Mouse (Mus musculus) kidney, postnatal 14 days (tissue): ENCODE measurements around the gene Fam69a.

Source experiments
- DNase-seq: peaks from one replicate; pipeline ENCODE4 v3.0.0; 2022; ENCODE audit warnings: mixed read lengths

The Fam69a gene

GRCm38 (mm10) chr5:107900206-107901013 lies 86.5 kb downstream of the Fam69a start, which contains the start of gene Rpl5:
Gene Rpl5, plus strand, starts transcription at chr5:107900502.
- DNase-seq: peak; percentile 96

- DNase-seq: no peak
Observed at GRCm38 (mm10) chr5:107896265-107896664, 90.6 kb downstream of the Fam69a start.

GRCm38 (mm10) chr5:107894676-107895075 lies 92.2 kb downstream of the Fam69a start:
- DNase-seq: no peak

- DNase-seq: peak; percentile 24
Observed at GRCm38 (mm10) chr5:107891515-107891914, 95.4 kb downstream of the Fam69a start.

DNA sequence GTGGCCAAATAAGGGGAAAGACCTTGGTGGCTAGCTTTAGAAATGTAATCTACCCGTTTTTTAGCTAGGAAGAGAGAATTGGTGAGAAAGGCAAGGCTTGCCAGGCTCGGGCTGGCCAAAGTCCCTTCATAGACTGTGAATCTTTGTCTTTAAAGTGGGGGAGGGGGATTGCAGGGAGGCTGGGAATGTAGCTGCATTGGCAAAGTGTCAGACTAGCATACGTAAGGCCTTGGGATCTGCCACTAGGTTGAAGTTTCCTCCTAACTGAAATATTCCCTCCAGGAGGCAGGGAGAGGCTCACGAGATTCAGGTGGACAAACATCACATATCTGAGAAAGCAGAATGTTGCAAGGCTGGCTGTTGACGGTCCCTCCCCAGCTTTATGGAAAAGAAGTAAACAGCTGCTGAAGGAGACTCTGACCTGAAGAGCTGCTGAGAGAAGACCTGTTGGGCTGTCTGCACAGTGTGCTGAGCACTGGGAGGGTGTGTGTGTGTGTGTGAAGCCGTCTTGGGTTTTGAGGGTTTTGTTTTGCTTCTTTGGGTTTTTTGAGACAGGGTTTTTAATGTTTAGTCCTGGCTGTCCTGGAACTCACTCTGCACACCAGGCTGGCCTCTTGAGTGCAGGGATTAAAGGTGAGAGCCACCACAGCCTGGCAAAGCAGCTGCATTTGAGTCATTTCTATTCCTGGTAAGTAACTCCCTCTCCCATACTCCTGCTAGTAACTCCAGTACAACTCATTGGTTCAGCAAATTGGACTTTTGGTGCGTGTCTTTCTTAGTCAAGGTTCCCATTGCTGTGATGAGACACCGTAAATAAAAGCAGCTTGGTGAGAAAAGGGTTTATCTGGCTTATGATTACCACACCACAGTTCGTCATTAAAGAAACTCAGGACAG lies 96.6 kb downstream of the Fam69a start:
- peak; percentile 82 for DNase-seq

DNA sequence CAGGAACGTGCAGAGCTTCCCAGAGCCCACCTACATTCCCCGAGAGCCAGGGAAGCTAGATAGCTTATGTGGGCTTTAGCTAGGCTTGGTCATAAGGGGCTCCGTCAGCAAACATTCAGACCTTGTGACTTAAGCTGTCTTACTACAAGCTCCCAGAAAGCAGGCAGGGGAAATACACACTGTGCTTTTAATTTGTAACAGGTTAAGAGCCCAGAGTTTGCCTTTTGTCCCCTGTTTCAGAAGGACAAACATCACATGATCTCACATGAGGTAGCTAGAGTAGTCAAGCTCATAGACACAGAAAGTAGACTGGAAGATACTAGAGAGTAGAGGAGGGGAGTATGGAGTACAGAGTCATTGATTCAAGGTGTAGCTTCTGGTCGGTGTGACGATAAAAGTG lies 106.2 kb downstream of the Fam69a start:
- peak; percentile 74 for DNase-seq

- no peak for DNase-seq
Observed at GRCm38 (mm10) chr5:107877053-107877452, 109.8 kb downstream of the Fam69a start.

DNA sequence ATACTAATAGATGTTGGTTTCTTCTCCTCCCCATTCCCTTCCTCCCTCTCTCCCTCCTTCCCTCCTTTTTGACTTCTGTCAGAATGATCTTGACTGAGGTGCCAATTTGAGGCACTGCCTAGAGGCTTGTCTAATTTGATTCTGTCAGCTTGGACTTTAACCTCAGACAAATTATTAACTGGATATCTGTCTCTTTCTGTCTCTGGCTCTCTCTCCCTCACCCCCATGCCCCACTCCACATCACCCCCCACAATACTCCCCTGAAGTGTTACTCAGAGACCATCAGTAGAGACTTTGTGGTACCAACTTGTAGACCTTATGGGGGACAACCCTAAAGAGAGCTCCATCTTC lies 111.6 kb downstream of the Fam69a start:
- peak; percentile 33 for DNase-seq

GRCm38 (mm10) chr5:107874561-107875260 lies 112.2 kb downstream of the Fam69a start, which contains the start of gene Evi5:
Gene Evi5, minus strand, starts transcription at chr5:107875107.
- DNase-seq: peak; percentile 21

DNA sequence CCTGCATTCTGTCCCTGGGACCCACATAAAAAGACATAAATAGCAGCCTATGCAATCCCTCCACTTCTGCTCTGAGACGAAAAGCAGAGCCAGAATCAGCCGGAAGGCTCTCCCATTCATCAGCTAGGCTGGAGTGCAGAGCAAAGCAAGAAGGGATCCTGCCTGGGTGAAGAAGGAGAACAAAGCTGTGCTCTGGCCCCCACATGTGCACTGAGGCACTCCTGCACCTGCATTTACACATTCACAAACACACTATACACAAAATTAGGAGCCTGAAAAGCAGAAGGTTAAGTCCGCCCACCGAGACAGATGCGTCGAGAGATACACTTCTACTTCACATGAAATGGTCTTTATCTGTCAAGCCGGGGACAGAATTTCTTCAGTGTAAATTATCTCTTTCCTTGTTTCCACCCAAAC lies 113.0 kb downstream of the Fam69a start:
- no peak for DNase-seq

DNA sequence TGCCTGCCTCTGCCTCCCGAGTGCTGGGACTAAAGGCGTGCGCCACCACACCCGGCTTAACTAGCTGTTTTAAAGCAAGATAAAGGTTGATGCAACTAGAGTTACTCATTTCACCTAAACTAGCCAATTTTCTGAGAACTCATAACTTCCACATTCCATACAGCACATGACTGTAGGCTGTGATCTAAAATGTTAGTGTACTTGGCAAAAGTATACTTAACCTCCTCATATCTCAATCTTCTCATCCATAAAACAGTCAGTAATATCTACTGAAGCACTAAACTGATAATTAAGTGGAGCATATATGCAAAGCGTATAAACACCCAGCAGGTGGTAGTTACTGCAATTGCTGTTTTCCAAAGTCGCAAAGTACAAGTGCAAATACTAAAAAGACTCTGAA lies 113.6 kb downstream of the Fam69a start:
- DNase-seq: no peak

GRCm38 (mm10) chr5:107869701-107870100 lies 117.2 kb downstream of the Fam69a start:
- no peak for DNase-seq

- peak; percentile 97 for DNase-seq
Observed at GRCm38 (mm10) chr5:107868905-107869424, 117.9 kb downstream of the Fam69a start.

DNA sequence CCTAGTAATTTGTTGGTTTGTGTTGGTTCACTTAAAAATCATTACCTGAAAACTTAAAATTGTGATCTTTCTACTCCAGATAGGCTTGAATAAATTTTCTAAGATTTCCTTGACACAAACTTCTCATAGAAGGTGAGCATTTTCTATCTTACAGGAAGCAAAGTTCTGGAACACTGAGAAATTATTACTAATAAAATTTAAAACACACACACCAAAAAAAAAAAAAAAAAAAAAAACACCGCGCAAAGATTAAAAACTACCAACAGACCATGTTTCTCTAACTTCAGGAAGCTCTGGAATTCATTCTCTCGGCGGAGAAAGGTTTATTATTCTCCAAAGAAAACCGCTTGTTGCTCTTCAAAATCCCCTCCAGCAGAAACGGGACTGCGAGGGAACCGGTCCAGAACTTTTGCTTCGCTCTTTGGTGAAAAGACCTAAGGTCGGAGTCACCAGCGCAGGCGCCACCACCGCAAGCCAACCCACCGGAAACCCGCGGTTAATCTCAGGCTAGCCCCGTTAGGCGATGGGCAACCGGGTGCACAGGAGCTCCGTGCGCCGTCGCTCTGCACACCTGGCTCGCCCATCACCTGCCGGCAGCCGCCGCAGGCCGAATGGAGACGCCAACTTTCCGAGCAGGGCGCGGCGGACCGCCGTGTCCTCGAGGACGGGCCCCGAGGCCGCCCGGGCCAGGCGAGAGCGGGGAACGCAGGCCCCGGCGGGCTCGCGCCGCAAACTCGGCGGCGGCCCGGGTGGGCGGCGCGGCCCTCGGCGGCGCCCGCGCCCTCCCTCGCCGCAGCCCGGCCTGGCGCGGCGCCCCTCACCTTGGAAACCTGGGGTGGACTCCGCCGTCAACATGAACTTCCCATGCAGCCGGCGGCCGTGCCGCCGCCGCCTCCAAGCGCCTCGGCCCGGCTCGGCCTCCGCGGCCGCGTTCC lies 118.6 kb downstream of the Fam69a start:
- DNase-seq: peak; percentile 78

DNA sequence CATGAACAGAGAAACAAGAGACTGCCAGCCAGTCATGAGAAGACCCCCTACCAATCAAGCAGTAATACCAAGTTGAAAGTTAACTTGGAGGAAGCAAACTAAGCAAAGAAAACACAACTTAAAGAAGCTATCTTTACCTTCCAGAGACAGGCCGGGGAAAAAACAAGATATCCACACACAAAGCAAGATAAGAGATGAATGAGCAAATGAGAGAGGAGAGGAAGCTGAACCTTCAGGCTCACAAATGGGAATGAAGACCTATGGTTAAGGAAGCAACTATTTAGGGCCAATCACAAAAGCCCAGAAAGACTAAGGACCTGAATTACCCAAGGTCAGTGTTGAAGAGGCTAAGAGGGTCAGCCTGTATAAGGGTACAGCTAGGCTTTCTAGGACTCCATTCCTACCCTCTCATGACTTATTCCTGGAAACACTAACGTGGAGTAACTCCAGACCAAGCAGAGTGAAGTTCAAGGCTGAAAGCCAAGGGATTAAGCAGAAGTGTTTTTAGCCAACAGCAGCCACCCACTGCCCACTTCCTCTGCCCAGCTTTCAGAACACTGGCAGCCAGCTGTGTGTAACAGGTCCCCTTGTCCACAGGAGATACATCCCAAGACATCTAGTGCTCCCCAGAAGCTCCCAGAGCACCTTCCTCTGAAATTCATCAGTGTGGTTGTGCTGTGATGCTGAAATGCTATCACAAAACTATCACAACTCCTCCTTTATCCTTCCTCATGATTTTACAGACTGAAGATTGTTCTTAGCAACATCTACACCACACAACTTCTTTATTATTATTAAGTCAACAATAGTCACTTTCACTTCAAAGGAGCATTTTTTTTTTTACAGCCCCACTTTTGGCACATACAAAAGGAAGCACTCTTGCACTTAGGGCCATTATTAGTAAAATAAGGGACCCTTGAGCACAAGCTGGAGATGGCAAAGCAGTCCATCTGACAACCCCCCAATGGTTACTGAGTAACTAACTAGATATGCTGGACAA lies 120.5 kb downstream of the Fam69a start:
- peak; percentile 28 for DNase-seq

DNA sequence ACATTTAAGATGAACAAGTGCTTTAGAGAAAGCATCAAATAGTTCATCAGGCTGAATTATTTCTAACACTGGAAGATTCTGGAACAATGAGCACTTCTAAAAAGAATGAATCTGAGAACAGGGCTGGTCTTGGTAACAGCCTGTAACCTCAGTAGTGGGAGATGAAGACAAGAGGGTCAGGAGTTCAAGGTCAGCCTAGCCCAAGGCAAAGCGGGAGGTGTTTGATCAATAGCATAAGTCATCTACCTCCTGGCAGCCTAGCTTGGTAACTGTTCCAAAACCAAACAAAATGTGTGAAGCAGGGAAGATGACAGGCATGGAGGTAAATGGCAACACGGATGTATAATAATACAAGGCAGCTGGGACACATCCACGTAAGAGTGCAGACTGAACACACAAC lies 122.9 kb downstream of the Fam69a start:
- no peak for DNase-seq

GRCm38 (mm10) chr5:107858963-107859362 lies 127.9 kb downstream of the Fam69a start:
- no peak for DNase-seq
